In the genomic region with DNA sequence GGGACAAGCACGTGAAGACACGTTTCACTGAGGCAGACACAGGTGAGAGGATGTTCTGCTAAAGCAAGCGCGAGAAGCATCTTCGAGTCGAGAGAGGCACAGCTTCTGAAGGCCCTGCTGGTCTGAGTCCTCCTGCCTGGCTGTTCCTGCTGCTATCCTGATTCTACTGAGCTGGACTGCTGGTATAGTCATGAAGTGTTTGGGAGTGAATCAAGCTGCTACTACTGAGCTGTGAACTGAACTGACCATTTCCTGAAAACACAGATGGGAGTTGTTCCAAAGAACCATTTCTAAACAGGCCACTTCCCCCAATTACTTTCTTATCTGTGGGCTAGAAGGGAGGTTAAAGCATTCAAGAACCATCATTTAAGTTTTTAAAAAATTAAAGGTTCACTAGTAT, we compare ENCODE assay signal across 18 mouse cellular contexts. TPM values are rescaled to one million over a fixed set of nuclear protein-coding genes. Genes with fewer than 3 reads are reported as not detected.
"Had no signal": no experiment of that assay in that cellular context is flagged by ENCODE, and none has a peak within 500 bp of the region (broad histone marks: within the 10 kb centered on the region; RNA-seq: fewer than 3 reads in every experiment).

No protein-coding gene starts in this region.

- H3K4me3 ChIP-seq: left cerebral cortex, adult 2 months; limb, embryonic 12.5 days; liver, embryonic 12.5 days; liver, embryonic 15.5 days had no signal

- H3K27ac ChIP-seq: kidney, postnatal 0 days; left cerebral cortex, adult 2 months; limb, embryonic 12.5 days; liver, embryonic 12.5 days; liver, embryonic 15.5 days had no signal

- DNase-seq: kidney, adult 18-20 months; kidney, adult 9 months; kidney, postnatal 36 days; layer of hippocampus, postnatal 36 days; liver; midbrain, embryonic 14.5 days; thymus, adult 18-20 months; thymus, postnatal 36 days had no signal

- ATAC-seq: inflammation-experienced regulatory T-cells, adult 6 months; intestine, embryonic 16.5 days; liver, embryonic 12.5 days had no signal

- H3K36me3 ChIP-seq: limb, embryonic 12.5 days; liver, embryonic 12.5 days; liver, embryonic 15.5 days had no signal

- H3K4me2 ChIP-seq: limb, embryonic 12.5 days; liver, embryonic 12.5 days; liver, embryonic 15.5 days; midbrain, embryonic 11.5 days had no signal

- H3K9ac ChIP-seq: limb, embryonic 12.5 days; liver, embryonic 12.5 days; liver, embryonic 15.5 days had no signal

- H3K9me3 ChIP-seq: limb, embryonic 12.5 days; liver, embryonic 12.5 days; liver, embryonic 15.5 days had no signal

- H3K4me1 ChIP-seq: limb, embryonic 12.5 days had no signal

RNA-seq across cellular contexts. Expression of a gene that starts 15.5 kb away (rescaled TPM):
- total RNA-seq: megakaryocyte-erythroid progenitor cell, adult 5-6 weeks had no signal
- polyA plus RNA-seq: inflammation-experienced regulatory T-cells, adult 6 months; liver, embryonic 12.5 days; liver, embryonic 15.5 days had no signal

RNA-seq across cellular contexts. Expression of a gene that starts 27.7 kb away (rescaled TPM):
- total RNA-seq: megakaryocyte-erythroid progenitor cell, adult 5-6 weeks had no signal
- polyA plus RNA-seq: inflammation-experienced regulatory T-cells, adult 6 months had no signal

RNA-seq across cellular contexts. Expression of a gene that starts 29.4 kb away (rescaled TPM):
- polyA plus RNA-seq: inflammation-experienced regulatory T-cells, adult 6 months; liver, embryonic 15.5 days had no signal

RNA-seq across cellular contexts. Expression of a gene that starts 51.9 kb away (rescaled TPM):
- total RNA-seq: megakaryocyte-erythroid progenitor cell, adult 5-6 weeks had no signal
- polyA plus RNA-seq: inflammation-experienced regulatory T-cells, adult 6 months; spleen, adult 2 months had no signal
